Mouse (Mus musculus) testis, postnatal 10 days (tissue): ENCODE data around the gene Dennd5b.
"Not testable (repeated sequence)": the region's sequence is repeated elsewhere in the genome, so short reads cannot be mapped to it uniquely, and the experiment has no call there.

ENCODE experiments used
- DNase-seq: peaks from one replicate; pipeline ENCODE4 v3.0.0; 2021; ENCODE audit warnings: low spot score

Dennd5b gene

GRCm38 (mm10) chr6:149010766-149011301, 90.6 kb downstream of the Dennd5b start:
- DNase-seq: no peak

GRCm38 (mm10) chr6:149005009-149005408, 96.5 kb downstream of the Dennd5b start:
- no peak for DNase-seq

GRCm38 (mm10) chr6:148994327-148994999, 107.0 kb downstream of the Dennd5b start:
- DNase-seq: no peak

GRCm38 (mm10) chr6:148993117-148994077, 108.1 kb downstream of the Dennd5b start:
- DNase-seq: no peak

DNA sequence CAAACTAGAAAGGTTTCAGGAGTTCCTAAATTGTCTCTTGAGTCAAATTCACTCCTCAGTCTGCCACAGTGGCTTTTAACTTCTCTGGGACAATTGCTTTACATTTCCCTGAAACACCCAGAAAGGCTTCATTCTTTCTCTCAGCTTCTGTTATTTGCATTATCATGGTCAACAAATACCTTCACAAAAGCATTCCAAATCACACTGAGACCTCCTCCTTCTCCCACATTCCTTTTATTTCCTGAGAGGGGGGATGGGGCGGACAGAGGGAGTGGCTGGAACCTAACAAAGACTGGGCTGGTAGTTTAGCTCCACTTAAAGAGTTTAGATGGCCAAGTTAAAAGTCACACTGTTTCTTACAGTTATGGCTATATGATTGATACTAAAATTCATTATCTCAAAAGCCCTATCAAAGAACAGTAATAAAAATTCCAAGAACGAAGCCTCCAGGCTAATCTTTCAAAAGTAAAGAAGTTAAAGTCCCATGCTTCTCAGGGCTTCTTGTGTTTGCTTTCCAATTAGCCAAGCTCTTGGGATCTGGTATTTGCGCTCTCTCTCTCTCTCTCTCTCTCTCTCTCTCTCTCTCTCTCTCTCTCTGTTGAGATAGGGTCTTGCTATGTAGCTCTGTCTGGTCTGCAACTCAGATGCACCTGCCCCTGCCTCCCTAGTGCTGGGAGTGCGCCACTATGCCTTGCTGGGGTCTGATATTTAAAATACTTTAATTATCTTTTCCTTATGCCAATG, 108.9 kb downstream of the Dennd5b start:
- DNase-seq: no peak

GRCm38 (mm10) chr6:148991660-148992372, 109.7 kb downstream of the Dennd5b start:
- DNase-seq: no peak

DNA sequence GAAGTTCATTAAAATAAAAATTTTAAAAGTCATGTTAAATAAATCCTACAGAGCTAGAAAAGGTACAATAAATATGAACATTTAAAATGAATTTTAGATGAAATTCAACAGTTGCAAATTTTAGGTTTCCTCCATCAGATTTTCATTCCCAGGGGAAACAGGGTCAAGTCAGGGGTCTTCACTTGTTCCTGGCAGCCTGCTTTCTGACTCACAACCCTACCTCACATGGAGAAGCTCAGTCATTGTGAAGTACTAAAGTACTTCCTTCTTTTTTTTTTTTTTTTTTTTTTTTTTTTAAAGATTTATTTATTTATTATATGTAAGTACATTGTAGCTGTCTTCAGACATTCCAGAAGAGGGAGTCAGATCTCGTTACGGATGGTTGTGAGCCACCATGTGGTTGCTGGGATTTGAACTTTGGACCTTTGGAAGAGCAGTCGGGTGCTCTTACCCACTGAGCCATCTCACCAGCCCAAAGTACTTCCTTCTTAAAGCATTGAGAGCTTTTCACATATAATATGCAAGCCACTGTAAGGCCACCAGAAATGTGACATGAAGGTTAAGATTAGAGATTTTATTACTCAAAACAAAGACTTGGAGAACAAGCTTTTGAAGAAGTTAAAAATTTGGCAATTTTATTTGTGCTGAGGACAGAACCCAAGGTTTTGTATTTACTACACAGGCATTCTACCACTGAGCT, 111.5 kb downstream of the Dennd5b start:
- not testable (repeated sequence) for DNase-seq

GRCm38 (mm10) chr6:148986003-148986402, 115.5 kb downstream of the Dennd5b start:
- DNase-seq: no peak

DNA sequence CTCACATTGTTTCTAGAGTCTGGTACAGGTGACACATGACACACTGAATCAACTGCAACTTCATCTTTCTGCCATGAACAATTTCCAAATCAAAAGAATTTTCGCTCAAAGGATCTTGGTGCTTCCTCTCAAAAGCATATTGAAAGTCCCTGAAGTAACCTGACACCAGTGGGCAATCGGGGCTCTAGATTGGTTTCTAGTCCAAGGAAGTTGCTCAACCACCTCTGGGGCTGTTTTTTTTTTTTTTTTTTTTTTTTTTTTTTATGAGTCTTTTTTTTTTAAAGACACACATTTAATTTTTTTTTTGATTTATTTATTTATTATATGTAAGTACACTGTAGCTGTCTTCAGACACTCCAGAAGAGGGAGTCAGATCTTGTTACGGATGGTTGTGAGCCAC, 121.0 kb downstream of the Dennd5b start:
- DNase-seq: no peak

DNA sequence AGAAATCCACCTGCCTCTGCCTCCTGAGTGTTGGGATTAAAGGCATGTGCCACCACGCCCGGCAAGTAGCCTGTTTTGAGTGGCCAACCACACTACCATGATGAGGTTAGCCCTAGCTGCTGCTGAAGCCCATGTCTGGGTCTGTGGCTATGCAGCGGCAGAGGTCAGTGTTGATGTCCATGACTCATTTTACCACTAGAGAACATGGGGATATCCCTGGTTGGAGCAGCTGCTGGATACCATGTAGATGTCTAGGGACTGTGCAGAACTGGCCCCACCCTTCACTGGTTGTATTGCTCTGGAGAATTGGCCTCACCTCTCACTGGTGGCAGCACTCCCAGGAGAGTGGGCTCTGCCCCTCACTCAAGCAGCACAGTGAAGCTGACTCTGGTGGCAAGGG, 126.4 kb downstream of the Dennd5b start:
- no peak for DNase-seq

GRCm38 (mm10) chr6:148972891-148973290, 128.6 kb downstream of the Dennd5b start:
- no peak for DNase-seq

GRCm38 (mm10) chr6:148972059-148972848, 129.2 kb downstream of the Dennd5b start:
- no peak for DNase-seq

DNA sequence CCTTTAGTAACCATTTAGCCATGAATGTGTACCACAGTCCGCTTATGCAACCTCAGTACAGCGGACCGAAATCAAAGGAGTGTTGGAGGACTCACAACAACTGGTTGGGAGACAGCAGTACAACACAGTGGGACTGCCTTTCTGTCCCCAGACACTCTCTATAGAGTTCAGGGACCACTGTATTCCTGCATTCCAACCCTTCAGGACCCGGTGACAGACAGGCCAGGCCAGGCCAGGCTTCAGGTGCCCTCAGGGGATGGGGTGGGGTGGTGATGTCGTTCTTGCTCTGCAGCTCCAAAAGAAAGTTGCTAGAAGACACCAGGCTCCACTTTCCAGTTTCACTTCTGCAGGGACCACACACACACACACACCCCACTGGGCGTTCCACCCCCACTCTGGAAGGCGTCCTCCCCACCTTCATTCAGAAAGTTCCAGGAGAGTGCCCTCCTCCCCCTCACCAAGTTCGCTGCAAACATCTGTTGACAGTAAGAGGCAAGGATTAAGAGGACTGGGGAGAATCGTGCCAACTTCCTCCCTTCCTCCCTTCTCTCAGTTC, 130.0 kb downstream of the Dennd5b start:
- DNase-seq: peak; percentile 46

DNA sequence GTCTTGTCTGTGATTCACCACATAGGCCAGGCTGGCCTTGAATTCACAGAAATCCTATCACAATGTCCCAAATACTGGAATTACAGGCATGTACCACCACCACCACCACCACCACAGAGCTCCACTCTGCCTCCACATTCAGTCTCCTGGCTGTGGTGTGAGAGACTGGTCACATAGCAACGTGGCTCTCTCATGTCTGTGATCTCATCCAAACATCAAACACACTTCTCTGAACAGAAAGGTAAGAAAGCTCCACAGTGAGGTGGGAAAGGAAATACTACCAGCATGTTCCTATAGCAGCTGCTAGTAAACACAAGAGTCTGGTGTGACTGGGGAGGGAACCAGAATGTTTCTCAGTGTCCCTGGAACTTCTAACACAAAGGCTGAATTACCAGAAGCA, 140.2 kb downstream of the Dennd5b start:
- DNase-seq: no peak

GRCm38 (mm10) chr6:148959540-148960238, 141.8 kb downstream of the Dennd5b start:
- DNase-seq: no peak

GRCm38 (mm10) chr6:148958712-148959111, 142.8 kb downstream of the Dennd5b start:
- no peak for DNase-seq

DNA sequence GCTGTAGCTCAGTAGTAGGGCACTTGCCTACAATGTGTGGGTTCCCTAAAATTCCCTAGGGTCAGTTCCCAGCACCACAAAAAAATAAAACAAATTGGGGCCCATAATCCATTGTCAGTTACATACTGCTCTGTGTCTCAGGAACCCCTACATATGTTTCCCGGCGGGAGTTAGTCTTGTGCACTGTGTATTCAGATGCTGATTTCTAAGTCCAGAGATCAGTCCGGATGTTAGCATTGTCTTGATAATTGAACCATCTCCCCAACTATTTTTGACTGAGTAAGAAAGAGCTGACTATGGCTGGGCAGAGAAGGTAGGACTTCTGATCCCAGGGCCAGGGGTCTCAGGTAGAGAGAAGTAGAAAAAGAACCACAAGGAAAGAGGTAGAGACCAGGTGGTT, 144.4 kb downstream of the Dennd5b start:
- DNase-seq: no peak

DNA sequence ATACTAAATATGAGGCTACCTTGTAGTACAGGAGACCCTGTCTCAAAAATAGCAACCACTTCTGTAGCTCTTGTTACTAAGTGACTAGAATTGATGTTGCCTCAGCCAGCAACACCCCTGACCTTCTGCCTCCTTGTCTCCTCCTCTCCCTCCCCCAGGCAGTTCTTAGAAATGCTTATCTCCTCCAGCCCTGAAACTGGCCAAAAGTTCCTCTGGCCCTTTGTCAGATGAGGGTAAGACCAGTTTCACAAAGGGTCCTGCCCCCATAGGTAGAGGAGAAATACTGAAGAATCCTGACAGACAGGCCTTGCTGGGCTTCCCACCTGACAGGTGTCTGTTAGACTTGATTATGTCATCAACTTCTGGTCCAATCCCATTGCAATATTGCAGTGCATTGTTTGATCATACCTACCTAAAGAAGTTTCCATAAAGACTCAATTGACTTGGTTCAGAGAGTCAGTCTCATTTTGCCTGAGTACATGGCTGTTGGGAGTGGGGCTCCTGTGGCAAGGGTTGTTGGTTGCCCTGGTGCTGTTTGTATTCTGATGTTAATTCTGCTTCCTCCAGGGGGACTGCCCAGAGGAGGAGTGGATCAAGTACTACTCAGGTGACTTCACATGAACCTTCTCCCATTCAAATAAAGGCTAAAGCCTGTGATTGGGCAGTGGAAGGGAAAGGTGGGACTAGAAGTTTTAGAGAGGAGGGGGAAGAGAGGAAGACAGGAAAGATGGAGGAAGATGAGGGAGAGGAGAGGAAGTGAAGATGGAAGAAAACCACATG, 145.6 kb downstream of the Dennd5b start:
- no peak for DNase-seq
